8 mouse cellular contexts compared by ENCODE assay signal in genomic region chr9:120492010-120492399, GRCm38 (mm10). TPM values are rescaled to one million over a fixed set of nuclear protein-coding genes. Genes with fewer than 3 reads are reported as not detected.
DNase-seq lines count a peak whose midpoint lies in the region; ATAC-seq and TF ChIP-seq lines count a peak whose summit lies in the region.

Gene Eif1b (plus strand): TSS chr9:120492232.

- peak within 1 kb of the TSS; percentile 76 for H3K4me3 ChIP-seq in spleen, adult 2 months (ENCODE audit: extremely low read depth, insufficient read depth, insufficient read length)
- H3K4me3 ChIP-seq in intestine, postnatal 0 days (ENCODE audit: low read depth, low read length): peak within 1 kb of the TSS; percentile 99

- 6% methylated on average over 19 of the region's 19 CpGs for WGBS in spleen, adult 2 months
- WGBS in intestine, postnatal 0 days: 3% methylated on average over 19 of the region's 19 CpGs

- TF ChIP-seq CTCF in spleen, adult 2 months (IDR thresholded peaks at IDR 0.05; ENCODE audit: extremely low read depth, insufficient read depth, insufficient read length, insufficient replicate concordance): no peak
- no peak for TF ChIP-seq CTCF in brain, embryonic 14.5 days (IDR thresholded peaks at IDR 0.05; ENCODE audit: borderline replicate concordance, extremely low read depth, insufficient read depth, insufficient read length)
- TF ChIP-seq CTCF in intestine, postnatal 0 days (IDR thresholded peaks at IDR 0.05; ENCODE audit: low read depth): no peak

- TF ChIP-seq POLR2A in spleen, adult 2 months (IDR thresholded peaks at IDR 0.05; ENCODE audit: low read depth, low read length): no peak
- no peak for TF ChIP-seq POLR2A in brain, embryonic 14.5 days (IDR thresholded peaks at IDR 0.05; ENCODE audit: borderline replicate concordance, extremely low read depth, insufficient read depth, insufficient read length, poor library complexity, severe bottlenecking)

- H3K36me3 ChIP-seq in spleen, adult 2 months (ENCODE audit: control insufficient read depth, insufficient read depth, low read length): peaks cover 13% of the 10 kb centered on the region
- H3K36me3 ChIP-seq in intestine, postnatal 0 days (ENCODE audit: control insufficient read depth, insufficient read depth): peaks cover 25% of the 10 kb centered on the region

- H3K9me3 ChIP-seq in intestine, postnatal 0 days (ENCODE audit: control insufficient read depth): no peaks in the 10 kb centered on the region

- ATAC-seq in intestine, postnatal 0 days: peak; percentile 42; the same call in 1 of the 2 replicates
- ATAC-seq in megakaryocyte, adult 5-6 weeks (ENCODE audit: poor library complexity, severe bottlenecking): no peak

- no peaks in the 10 kb centered on the region; the same call in 1 of the 2 replicates for H3K4me1 ChIP-seq in spleen, adult 2 months (ENCODE audit: control insufficient read depth, insufficient read depth, insufficient read length)
- 0 out of 2 replicates have a peak, but pooled peaks cover 4% of the 10 kb centered on the region for H3K4me1 ChIP-seq in intestine, postnatal 0 days (replicated peaks; ENCODE audit: control insufficient read depth, insufficient read depth, low read length)

- peak within 1 kb of the TSS; percentile 79 for H3K4me2 ChIP-seq in intestine, postnatal 0 days (replicated peaks; ENCODE audit: low read depth)

- H3K9ac ChIP-seq in intestine, postnatal 0 days (ENCODE audit: low read depth, low read length): peak within 1 kb of the TSS; percentile 98

- no peak for DNase-seq in spleen, adult 2 months (ENCODE audit: low read depth in 1 of 2, low spot score in 2 of 2)
- no peak for DNase-seq in spleen, postnatal 10 days (ENCODE audit: low spot score in 2 of 2)
- DNase-seq in brain, embryonic 14.5 days (ENCODE audit: low read depth): no peak
- no peak for DNase-seq in gonadal fat pad, adult 2 months (ENCODE audit: low read depth)
- DNase-seq in cerebellum, postnatal 14 days: no peak
- DNase-seq in ovary, postnatal 14 days (ENCODE audit: low spot score): no peak

- no peaks in the 10 kb centered on the region for H3K27me3 ChIP-seq in spleen, adult 2 months (ENCODE audit: control insufficient read depth, insufficient read depth, low read length)
- no peaks in the 10 kb centered on the region for H3K27me3 ChIP-seq in intestine, postnatal 0 days (replicated peaks; ENCODE audit: control insufficient read depth, insufficient read depth, low read length)

- H3K27ac ChIP-seq in spleen, adult 2 months (ENCODE audit: insufficient read depth, low read length): peak within 1 kb of the TSS; percentile 76
- H3K27ac ChIP-seq in intestine, postnatal 0 days (ENCODE audit: low read depth, low read length): peak within 1 kb of the TSS; percentile 92

RNA-seq across cellular contexts. Expression of gene Eif1b, which starts in this region (rescaled TPM):
- 33.3 and 52.1 TPM in 2 replicates for polyA plus RNA-seq in spleen, adult 2 months (2012; rRNA removed)
- 156 and 199 TPM in 2 replicates for polyA plus RNA-seq in brain, embryonic 14.5 days (2012; rRNA removed)
- polyA plus RNA-seq in gonadal fat pad, adult 2 months (2012; rRNA removed): 25.5 and 30.4 TPM in 2 replicates
- 115 and 123 TPM in 2 replicates for polyA plus RNA-seq in intestine, postnatal 0 days (2015; fragmentation: Nextera tagmentation; extraction: Ambion mirVana)
- total RNA-seq in megakaryocyte, adult 5-6 weeks (2015): 54.6 and 68.3 TPM in 2 replicates
- 80.3 and 107 TPM in 2 replicates for total RNA-seq in megakaryocyte, adult 5-6 weeks (2017)
